Mouse (Mus musculus) limb, embryonic 12.5 days (tissue): ENCODE data around the gene Lfng. TPM values are rescaled to one million over a fixed set of nuclear protein-coding genes. Genes with fewer than 3 reads are reported as not detected.

Experiments used
- ATAC-seq: fragments of 200-750 bp; cut with Nextera tagmentation; 2 replicates; pipeline ENCODE4 v1.8.0; 2017; ENCODE audit warnings: low read depth, moderate TSS enrichment; ENCODE audit not compliant: insufficient number of reproducible peaks, insufficient read depth, low FRiP score, low TSS enrichment
- H3K27ac ChIP-seq: fragments of 300-500 bp; sonication (generic); 2 replicates; pipeline ENCODE4 v1.5.1; 2016; ENCODE audit warnings: mild to moderate bottlenecking, moderate library complexity
- H3K27me3 ChIP-seq: fragments of 300-500 bp; sonication (generic); 2 replicates; pipeline ENCODE4 v1.6.1; 2016; ENCODE audit warnings: mild to moderate bottlenecking, moderate library complexity
- H3K36me3 ChIP-seq: fragments of 300-500 bp; sonication (generic); 2 replicates; pipeline ENCODE4 v1.6.1; 2016; ENCODE audit warnings: mild to moderate bottlenecking, moderate library complexity
- H3K4me1 ChIP-seq: fragments of 300-500 bp; sonication (generic); replicated peaks from 2 replicates; pipeline ENCODE4 v1.6.1; 2016
- H3K4me2 ChIP-seq: fragments of 300-500 bp; sonication (generic); 2 replicates; pipeline ENCODE4 v1.6.1; 2016; ENCODE audit warnings: mild to moderate bottlenecking, moderate library complexity
- H3K4me3 ChIP-seq: fragments of 300-500 bp; sonication (generic); replicated peaks from 2 replicates; pipeline ENCODE4 v1.5.1; 2016; ENCODE audit warnings: mild to moderate bottlenecking
- H3K9ac ChIP-seq: fragments of 300-500 bp; sonication (generic); replicated peaks from 2 replicates; pipeline ENCODE4 v1.6.1; 2016; ENCODE audit warnings: mild to moderate bottlenecking, moderate library complexity
- H3K9me3 ChIP-seq: fragments of 300-500 bp; sonication (generic); 2 replicates; pipeline ENCODE4 v1.6.1; 2016; ENCODE audit warnings: mild to moderate bottlenecking, moderate library complexity
- WGBS: fragments of 180-500 bp; shearing (Covaris S2); methylation state at CpG from one replicate; pipeline ENCODE4 v1.1.7; 2016; 5-methylcytosine and 5-hydroxymethylcytosine counted together
- polyA plus RNA-seq: library from polyadenylated mRNA; unstranded; fragments of >200 nt; fragmentation: Nextera tagmentation; extraction: Ambion mirVana; gene quantifications from 2 replicates; pipeline ENCODE4 v1.2.1, GENCODE M21; 2016

The Lfng gene
- polyA plus RNA-seq, 1 experiment from 2014 or later, result 10.3 TPM

DNA sequence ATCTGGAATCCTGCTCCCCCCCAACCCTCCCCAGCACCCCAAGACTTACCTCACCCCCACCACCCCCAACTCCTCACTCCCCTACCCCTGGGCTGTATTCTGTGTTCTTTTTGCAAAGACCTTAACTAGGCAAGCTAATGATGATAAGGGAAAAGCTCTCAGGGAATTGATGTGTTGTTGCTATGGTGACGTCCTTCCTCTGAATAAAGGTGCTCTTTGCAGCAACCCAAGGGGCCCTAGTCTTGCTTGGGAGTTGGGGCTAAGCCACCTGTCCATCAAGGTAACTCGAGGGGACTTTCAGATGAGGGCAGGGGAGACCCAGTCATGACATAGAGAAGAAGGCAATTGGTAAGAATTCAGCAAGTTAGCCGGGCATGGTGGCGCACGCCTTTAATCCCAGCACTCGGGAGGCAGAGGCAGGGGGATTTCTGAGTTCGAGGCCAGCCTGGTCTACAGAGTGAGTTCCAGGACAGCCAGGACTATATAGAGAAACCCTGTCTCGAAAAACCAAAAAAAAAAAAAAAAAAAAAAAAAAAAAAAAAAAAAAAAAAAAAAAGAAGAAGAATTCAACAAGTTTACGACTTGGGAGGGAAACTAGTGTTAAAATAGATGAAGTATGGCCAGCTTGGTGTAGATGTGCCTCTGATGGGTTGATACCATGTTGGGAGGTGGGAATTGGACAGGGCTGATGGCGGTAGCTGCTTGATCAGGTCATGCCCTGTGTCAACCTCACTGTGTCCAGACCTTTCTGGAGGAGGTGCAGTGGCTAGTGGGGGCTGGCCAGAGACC is 8.4 kb downstream of the Lfng start:
- Histone ChIP-seq H3K36me3 (peaks cover 7% of the 10 kb centered on the region; the same call in 1 of the 2 replicates), H3K27ac (no peak overlapping the region; the same call in 1 of the 2 replicates), H3K9me3 (no peaks in the 10 kb centered on the region), H3K4me2 (no peak overlapping the region), H3K4me1 (peaks cover 27% of the 10 kb centered on the region), H3K27me3 (peaks cover 27% of the 10 kb centered on the region), H3K4me3 (no peak overlapping the region), H3K9ac (no peak overlapping the region)
- no peak for ATAC-seq
- 86% methylated on average over 10 of the region's 10 CpGs for WGBS

DNA sequence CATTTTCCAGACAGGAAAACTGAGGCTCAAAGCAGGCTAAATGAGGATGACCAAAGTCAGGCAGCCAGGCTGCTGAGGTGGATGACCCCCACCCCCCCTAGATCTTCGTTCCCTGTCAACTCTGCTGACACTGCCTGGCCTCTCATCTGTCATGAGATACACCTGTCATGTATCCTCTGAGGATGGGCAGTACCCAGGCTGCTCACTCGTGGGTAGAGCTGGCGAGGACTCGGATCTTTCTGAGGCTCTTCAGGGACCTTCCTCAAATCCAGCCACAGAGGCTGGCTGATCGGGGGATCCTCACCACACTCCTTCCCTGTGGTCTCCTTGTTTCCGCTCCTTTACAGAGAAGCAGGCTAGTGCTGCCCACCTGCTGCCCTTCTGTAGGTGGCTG is 9.0 kb downstream of the Lfng start:
- Histone ChIP-seq H3K4me2 (no peak overlapping the region), H3K36me3 (peaks cover 10% of the 10 kb centered on the region), H3K4me1 (peaks cover 21% of the 10 kb centered on the region), H3K4me3 (no peak overlapping the region), H3K9ac (no peak overlapping the region), H3K27me3 (peaks cover 21% of the 10 kb centered on the region), H3K9me3 (no peaks in the 10 kb centered on the region), H3K27ac (0 out of 2 replicates have a peak overlapping the region, but pooled peaks have one; percentile 29)
- ATAC-seq, result no peak
- 78% methylated on average over 6 of the region's 6 CpGs for WGBS

DNA sequence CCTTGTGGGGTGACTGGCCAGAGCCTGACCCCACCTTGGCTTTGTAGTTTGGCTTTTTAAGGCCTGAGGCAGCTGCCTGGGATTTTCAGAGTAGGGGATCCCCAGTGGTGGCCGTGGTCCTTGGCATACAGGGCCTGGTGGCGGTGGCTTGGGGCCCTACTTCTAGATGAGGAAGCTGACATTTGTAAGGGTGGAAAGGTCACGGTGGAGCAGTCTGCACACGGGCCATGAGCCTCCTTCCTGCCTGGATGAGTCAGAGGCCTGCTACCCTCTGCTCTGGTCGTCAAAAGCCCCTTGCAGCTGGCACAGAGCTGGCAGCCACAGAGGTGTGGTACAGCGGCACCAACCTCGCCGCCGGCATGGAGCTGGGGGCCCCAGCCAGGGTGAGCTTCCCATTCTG is 9.6 kb downstream of the Lfng start:
- no peak overlapping the region for H3K9ac ChIP-seq

DNA sequence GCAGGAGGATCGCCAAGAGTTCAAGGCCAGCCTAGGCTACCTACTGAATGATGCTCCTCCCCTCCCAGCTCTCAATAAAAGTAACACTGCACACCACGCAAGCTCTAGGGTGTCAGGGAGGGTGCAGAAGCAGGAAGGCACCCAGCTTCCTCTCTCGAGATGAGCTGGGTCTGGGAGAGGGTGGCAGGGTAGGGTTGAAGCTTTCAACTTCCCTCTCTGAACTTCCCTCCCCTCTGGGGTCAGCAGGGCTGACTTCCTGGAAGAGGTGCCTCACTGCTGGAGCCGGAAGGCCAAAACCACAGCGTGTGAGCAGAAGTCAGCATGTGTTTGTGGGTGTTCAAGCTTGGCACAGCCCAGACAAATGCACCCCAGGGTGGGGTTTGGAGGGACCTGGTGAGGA is 10.6 kb downstream of the Lfng start:
- H3K36me3 ChIP-seq, result peaks cover 26% of the 10 kb centered on the region

More for the DNA sequence above, 9.6 kb downstream of the Lfng start:
- 70% methylated on average over 9 of the region's 9 CpGs for WGBS
- peaks cover 16% of the 10 kb centered on the region for H3K36me3 ChIP-seq
- no peaks in the 10 kb centered on the region for H3K9me3 ChIP-seq
- ATAC-seq, result no peak
- peaks cover 15% of the 10 kb centered on the region for H3K27me3 ChIP-seq
- no peak overlapping the region for H3K4me3 ChIP-seq
- no peak overlapping the region for H3K4me2 ChIP-seq
- 0 out of 2 replicates have a peak overlapping the region, but pooled peaks have one; percentile 29 for H3K27ac ChIP-seq
- H3K4me1 ChIP-seq, result peaks cover 17% of the 10 kb centered on the region

DNA sequence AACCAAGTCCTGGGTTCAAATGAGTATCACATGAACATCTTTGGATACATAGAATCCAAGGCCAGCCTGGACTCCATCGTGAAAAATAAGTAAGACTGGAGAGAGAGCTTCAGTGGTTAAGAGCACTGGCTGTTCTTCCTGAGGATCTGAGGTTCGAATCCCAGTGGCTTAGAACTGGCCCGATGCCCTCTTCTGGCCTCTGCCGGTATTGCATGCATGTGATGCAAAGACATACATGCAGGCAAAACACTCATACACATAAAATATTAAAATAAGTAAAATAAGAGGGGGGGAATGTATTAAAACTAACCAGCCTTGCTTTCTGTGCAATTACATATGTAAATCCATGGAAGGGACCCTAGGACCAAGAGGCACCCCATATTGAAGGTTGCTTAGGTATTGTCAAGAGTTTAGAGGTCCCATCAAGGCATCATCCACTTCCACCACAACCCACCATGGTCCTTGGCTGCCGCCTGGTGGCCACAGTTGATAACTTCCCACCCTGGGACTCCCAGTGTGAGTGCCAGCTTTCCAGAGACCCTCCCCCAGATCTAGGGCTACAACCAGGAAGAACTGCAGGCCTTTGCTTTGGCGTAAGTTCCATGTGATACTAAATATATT is 12.1 kb downstream of the Lfng start:
- H3K27me3 ChIP-seq, result no peaks in the 10 kb centered on the region
- no peaks in the 10 kb centered on the region for H3K9me3 ChIP-seq
- 0 out of 2 replicates have a peak, but pooled peaks cover 7% of the 10 kb centered on the region for H3K4me1 ChIP-seq
- WGBS, result 22% methylated on average over 6 of the region's 6 CpGs
- H3K9ac ChIP-seq, result no peak overlapping the region
- H3K4me3 ChIP-seq, result no peak overlapping the region
- H3K36me3 ChIP-seq, result peaks cover 40% of the 10 kb centered on the region
- H3K27ac ChIP-seq, result no peak overlapping the region
- no peak overlapping the region for H3K4me2 ChIP-seq
- ATAC-seq, result no peak

More for the DNA sequence above, 10.6 kb downstream of the Lfng start:
- ATAC-seq, result no peak
- Histone ChIP-seq H3K27ac (0 out of 2 replicates have a peak overlapping the region, but pooled peaks have one; percentile 17), H3K4me1 (peaks cover 7% of the 10 kb centered on the region; the same call in 1 of the 2 replicates), H3K27me3 (peaks cover 5% of the 10 kb centered on the region), H3K9ac (no peak overlapping the region), H3K4me2 (no peak overlapping the region), H3K4me3 (no peak overlapping the region), H3K9me3 (no peaks in the 10 kb centered on the region)
- 75% methylated on average over 5 of the region's 5 CpGs for WGBS

DNA sequence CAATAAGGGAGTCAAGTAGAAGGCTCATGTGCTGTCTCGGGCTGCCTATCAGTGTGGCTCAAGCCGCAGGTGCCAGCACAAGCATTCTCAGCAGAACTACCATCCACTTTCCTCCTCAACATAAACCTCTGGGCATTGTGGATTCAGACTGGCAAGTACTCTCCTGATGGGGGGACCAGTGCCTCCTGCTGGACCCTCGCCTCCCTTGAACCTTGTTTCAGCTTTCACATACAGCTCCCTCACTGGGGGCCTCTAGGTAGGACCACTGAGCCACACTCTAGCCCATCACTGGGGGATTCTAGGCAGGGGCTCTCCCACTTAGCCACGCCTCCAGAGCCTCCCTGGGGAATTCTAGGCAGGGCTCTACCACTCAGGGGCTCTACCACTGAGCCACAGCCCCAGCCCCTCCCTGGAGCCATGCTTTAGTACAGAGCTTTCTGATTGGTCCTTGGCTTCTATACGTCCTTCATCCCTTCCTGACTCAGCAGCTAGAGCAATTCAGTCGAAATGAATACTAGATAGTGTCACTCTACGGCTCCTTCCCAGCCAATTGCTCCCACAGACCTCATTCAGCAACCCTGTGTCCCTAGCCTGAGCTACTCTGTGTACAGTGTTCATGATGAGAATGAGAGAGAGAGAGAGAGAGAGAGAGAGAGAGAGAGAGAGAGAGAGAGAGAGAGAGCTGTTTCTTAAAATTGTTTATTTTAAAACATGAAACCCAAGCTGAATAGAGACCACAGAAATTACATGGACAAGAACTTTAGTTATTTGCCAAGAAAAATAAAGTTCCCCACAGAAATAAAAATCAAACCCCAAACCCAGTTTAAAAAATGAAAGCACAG is 13.0 kb downstream of the Lfng start:
- Histone ChIP-seq H3K27ac (no peak overlapping the region), H3K9ac (no peak overlapping the region), H3K27me3 (no peaks in the 10 kb centered on the region), H3K36me3 (peaks cover 44% of the 10 kb centered on the region), H3K4me2 (no peak overlapping the region), H3K4me3 (no peak overlapping the region), H3K9me3 (no peaks in the 10 kb centered on the region), H3K4me1 (0 out of 2 replicates have a peak, but pooled peaks cover 7% of the 10 kb centered on the region)
- ATAC-seq, result no peak; the same call in 1 of the 2 replicates
- WGBS, result 60% methylated on average over 7 of the region's 7 CpGs

DNA sequence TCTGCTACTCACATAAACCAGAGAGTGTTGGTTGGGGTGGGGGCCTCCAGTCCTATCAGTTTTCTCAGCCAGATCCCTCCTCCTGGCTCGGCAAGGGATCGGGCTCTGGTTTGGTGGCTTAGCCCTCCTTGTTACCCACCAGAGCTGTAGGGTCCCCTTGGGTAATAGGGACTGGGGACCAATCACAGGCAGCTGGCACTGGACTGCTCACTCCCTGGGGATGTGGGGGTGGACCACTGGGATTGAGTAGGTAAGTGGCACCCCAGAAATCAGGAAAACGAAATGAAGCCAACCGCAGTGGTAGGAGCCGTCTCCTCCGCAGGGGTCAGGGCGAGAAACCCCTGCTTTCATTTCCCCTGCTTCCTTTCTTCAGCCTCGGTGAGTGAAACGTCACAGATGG is 14.0 kb downstream of the Lfng start:
- Histone ChIP-seq H3K9me3 (no peaks in the 10 kb centered on the region), H3K9ac (no peak overlapping the region), H3K4me1 (0 out of 2 replicates have a peak, but pooled peaks cover 7% of the 10 kb centered on the region), H3K27me3 (no peaks in the 10 kb centered on the region), H3K36me3 (peaks cover 53% of the 10 kb centered on the region), H3K27ac (peak overlapping the region; percentile 42; the same call in 1 of the 2 replicates), H3K4me2 (no peak overlapping the region), H3K4me3 (no peak overlapping the region)
- WGBS, result 78% methylated on average over 9 of the region's 9 CpGs
- ATAC-seq, result no peak

DNA sequence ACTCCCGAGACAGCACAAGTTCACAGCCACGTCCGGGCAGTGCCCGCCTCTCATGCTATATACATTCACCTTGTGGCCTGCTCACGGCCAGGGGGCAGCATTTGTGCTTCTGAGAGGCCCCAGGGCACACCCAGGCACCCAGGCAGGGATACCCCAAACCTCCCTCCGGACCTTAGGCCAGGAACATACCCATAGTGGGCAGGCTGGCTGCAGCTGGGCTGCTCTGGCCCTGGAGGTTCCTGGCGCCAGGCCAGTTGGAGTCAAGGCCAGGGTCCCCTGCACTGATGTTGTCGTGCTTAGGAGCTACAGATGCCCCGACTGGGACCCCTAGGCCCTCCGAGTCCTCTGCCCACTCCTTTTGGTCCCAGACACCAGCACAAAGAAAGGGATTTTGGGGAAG is 14.4 kb downstream of the Lfng start:
- 83% methylated on average over 10 of the region's 10 CpGs for WGBS
- no peak overlapping the region for H3K9ac ChIP-seq
- peak overlapping the region; percentile 42; the same call in 1 of the 2 replicates for H3K27ac ChIP-seq

DNA sequence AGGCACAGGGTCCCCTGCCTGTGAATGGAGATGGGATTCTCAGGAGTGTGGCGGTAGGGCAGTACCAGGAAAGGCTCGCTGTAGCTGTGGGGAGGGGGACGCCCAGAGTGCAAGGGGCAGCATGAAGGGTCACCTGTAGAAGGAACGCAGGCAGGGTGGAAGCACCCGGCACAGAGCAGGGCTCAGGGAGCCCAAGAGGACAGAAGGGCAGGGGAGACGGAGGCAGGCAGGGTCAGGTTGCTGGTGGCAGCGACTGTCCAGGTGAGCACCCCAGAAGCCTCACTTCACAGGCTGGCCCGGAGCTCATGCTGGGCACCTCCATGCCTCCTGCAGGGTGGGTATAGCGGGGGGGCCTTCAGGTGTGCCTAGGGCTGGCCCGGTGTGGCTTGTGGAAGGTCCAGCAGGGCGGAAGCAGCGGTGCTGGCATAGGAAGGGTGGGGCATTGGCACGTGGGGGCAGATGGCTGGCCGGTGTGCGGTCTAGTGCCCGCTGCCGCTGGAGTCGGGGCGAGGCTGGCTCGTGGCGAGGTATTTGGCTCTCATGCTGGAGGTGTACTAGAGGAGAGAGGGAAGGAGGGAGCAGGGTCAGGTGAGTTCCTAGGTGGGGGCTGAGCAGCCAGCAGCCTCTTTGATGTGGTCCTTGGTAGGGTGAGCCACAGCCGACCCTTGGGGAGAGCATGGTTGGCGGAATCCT is 16.0 kb downstream of the Lfng start:
- Histone ChIP-seq H3K36me3 (peaks cover 74% of the 10 kb centered on the region), H3K27me3 (no peaks in the 10 kb centered on the region), H3K4me2 (no peak overlapping the region), H3K27ac (no peak overlapping the region), H3K4me1 (0 out of 2 replicates have a peak, but pooled peaks cover 2% of the 10 kb centered on the region), H3K4me3 (no peak overlapping the region), H3K9ac (no peak overlapping the region), H3K9me3 (peaks cover 2% of the 10 kb centered on the region)
- no peak for ATAC-seq
- WGBS, result 94% methylated on average over 23 of the region's 23 CpGs

More for the DNA sequence above, 14.4 kb downstream of the Lfng start:
- Histone ChIP-seq H3K4me1 (0 out of 2 replicates have a peak, but pooled peaks cover 3% of the 10 kb centered on the region), H3K4me2 (no peak overlapping the region), H3K4me3 (no peak overlapping the region), H3K9me3 (no peaks in the 10 kb centered on the region), H3K36me3 (peaks cover 58% of the 10 kb centered on the region), H3K27me3 (no peaks in the 10 kb centered on the region)
- no peak for ATAC-seq

DNA sequence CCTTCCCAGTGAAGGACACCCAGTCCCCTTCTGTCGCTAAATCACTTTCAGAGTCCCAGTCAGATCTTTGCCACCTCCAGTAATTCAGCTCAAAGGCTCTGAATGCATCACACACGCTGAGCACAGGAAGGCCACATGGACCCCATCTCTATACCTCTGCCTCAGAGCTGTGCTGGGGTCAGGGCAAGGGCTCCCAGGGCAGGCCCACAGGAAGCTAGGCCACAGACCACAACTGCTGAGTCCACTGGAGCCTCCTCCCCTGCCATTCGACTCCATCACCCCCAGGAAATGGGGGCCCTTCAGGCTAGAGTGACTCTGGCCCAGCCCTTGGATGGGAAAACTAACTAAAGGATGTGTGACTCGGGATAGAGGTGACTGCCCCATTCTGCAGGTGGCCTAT is 16.7 kb downstream of the Lfng start:
- no peak for ATAC-seq
- no peak overlapping the region for H3K27ac ChIP-seq
- H3K27me3 ChIP-seq, result no peaks in the 10 kb centered on the region
- H3K4me2 ChIP-seq, result no peak overlapping the region
- H3K4me3 ChIP-seq, result no peak overlapping the region
- H3K9ac ChIP-seq, result no peak overlapping the region
- 0 out of 2 replicates have a peak, but pooled peaks cover 2% of the 10 kb centered on the region for H3K4me1 ChIP-seq
- peaks cover 80% of the 10 kb centered on the region for H3K36me3 ChIP-seq
- H3K9me3 ChIP-seq, result peaks cover 9% of the 10 kb centered on the region
- 83% methylated on average over 4 of the region's 4 CpGs for WGBS
